Mouse (Mus musculus): ENCODE results near the gene 5430419D17Rik. TPM values are rescaled to one million over a fixed set of nuclear protein-coding genes. Genes with fewer than 3 reads are reported as not detected.
A peak's percentile ranks its signal among the peaks of the same experiment; 100 is the strongest.

5430419D17Rik gene
- polyA plus RNA-seq, 1 experiment from 2014 or later: 0.01 TPM

GRCm38 (mm10) chr7:131331688-131332087 is 157.5 kb downstream of the 5430419D17Rik start:
- H3K27ac ChIP-seq (ENCODE audit: low read length): no peak overlapping the region
- no peak for ATAC-seq (ENCODE audit: low read depth)
- no peak overlapping the region for H3K4me2 ChIP-seq (ENCODE audit: low read depth, low read length)
- H3K4me1 ChIP-seq (replicated peaks; ENCODE audit: control insufficient read depth, insufficient read depth, low read length): no peaks in the 10 kb centered on the region
- H3K36me3 ChIP-seq (ENCODE audit: control insufficient read depth, insufficient read depth, low read length): no peaks in the 10 kb centered on the region
- no peak overlapping the region for H3K4me3 ChIP-seq (ENCODE audit: low read length)
- no peaks in the 10 kb centered on the region for H3K9me3 ChIP-seq (ENCODE audit: control insufficient read depth, low read length)
- H3K27me3 ChIP-seq (ENCODE audit: control insufficient read depth, insufficient read depth, low read depth, low read length): no peaks in the 10 kb centered on the region
- H3K9ac ChIP-seq (ENCODE audit: low read length): no peak overlapping the region
- WGBS: 54% methylated on average over 2 of the region's 2 CpGs

DNA sequence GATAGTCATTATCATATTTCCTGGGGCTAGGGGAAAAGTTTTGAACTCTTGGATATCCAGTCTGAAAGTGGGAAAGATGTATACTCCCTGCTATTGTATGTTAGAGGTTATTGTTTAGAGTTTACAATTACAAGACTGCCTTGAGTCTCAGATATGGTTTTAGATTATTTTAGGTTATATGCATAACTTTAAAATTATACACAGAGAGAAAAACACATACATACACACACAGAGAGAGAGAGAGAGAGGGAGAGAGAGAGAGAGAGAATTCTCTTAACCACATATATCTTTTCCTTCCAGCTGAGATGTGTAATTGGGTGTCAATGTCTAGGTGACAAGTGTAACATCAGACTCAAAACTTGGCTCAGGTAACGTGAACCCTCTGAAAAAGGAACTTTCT is 159.4 kb downstream of the 5430419D17Rik start, which contains the start of gene Fam24a:
Fam24a (plus strand) TSS at position 301 of the 400 bp plus-strand sequence.
- no peaks in the 10 kb centered on the region for H3K36me3 ChIP-seq (ENCODE audit: control insufficient read depth, insufficient read depth, low read length)
- no peak for ATAC-seq (ENCODE audit: low read depth)
- no peaks in the 10 kb centered on the region for H3K9me3 ChIP-seq (ENCODE audit: control insufficient read depth, low read length)
- no peak within 1 kb of the TSS for H3K4me3 ChIP-seq (ENCODE audit: low read length)
- peaks cover 7% of the 10 kb centered on the region; the same call in 1 of the 2 replicates for H3K4me1 ChIP-seq (replicated peaks; ENCODE audit: control insufficient read depth, insufficient read depth, low read length)
- H3K27me3 ChIP-seq (ENCODE audit: control insufficient read depth, insufficient read depth, low read depth, low read length): no peaks in the 10 kb centered on the region
- H3K4me2 ChIP-seq (ENCODE audit: low read depth, low read length): no peak within 1 kb of the TSS
- no peak within 1 kb of the TSS for H3K27ac ChIP-seq (ENCODE audit: low read length)
- WGBS: 31% methylated on average over 1 of the region's 1 CpGs
- no peak within 1 kb of the TSS for H3K9ac ChIP-seq (ENCODE audit: low read length)

DNA sequence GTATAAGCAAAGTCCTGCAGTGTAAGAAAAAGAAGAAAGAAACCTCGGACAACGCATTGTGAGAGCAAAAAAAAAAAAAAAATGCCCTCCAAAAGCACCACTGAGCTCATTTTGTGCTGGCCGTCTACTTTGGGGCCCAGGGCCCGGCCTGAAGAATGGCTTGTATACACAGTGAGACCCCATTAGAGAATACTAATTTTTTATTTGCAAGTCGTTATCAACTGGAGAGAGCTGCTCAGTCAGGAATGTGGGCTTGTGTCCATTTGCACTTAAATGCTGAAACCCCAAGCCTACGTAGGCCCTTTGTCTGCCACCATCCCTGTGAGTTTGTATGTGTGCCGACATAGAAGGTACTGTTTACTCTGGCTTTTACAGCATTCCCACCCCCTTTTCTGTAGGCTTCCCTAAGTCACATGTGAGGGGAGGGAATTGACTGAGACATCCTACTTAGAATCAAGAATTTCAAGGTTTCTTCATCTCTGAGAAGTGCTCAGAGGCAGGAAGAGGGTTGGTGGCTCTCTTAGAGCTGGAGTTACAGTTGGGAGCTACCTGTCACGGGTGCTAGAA is 163.4 kb downstream of the 5430419D17Rik start:
- ATAC-seq (ENCODE audit: low read depth): peak; percentile 56; the same call in 1 of the 2 replicates
- WGBS: 18% methylated on average over 8 of the region's 8 CpGs
- H3K9me3 ChIP-seq (ENCODE audit: control insufficient read depth, low read length): no peaks in the 10 kb centered on the region

GRCm38 (mm10) chr7:131345856-131346541 is 171.8 kb downstream of the 5430419D17Rik start:
- H3K4me1 ChIP-seq (replicated peaks; ENCODE audit: control insufficient read depth, insufficient read depth, low read length): no peaks in the 10 kb centered on the region
- no peaks in the 10 kb centered on the region for H3K27me3 ChIP-seq (ENCODE audit: control insufficient read depth, insufficient read depth, low read depth, low read length)
- 85% methylated on average over 7 of the region's 7 CpGs for WGBS
- peaks cover 31% of the 10 kb centered on the region for H3K36me3 ChIP-seq (ENCODE audit: control insufficient read depth, insufficient read depth, low read length)
- ATAC-seq (ENCODE audit: low read depth): no peak
- H3K4me3 ChIP-seq (ENCODE audit: low read length): no peak overlapping the region
- H3K4me2 ChIP-seq (ENCODE audit: low read depth, low read length): no peak overlapping the region
- no peak overlapping the region for H3K9ac ChIP-seq (ENCODE audit: low read length)
- H3K27ac ChIP-seq (ENCODE audit: low read length): no peak overlapping the region
- H3K9me3 ChIP-seq (ENCODE audit: control insufficient read depth, low read length): no peaks in the 10 kb centered on the region

More for the DNA sequence above, 163.4 kb downstream of the 5430419D17Rik start:
- no peak overlapping the region for H3K9ac ChIP-seq (ENCODE audit: low read length)
- H3K27me3 ChIP-seq (ENCODE audit: control insufficient read depth, insufficient read depth, low read depth, low read length): no peaks in the 10 kb centered on the region
- H3K36me3 ChIP-seq (ENCODE audit: control insufficient read depth, insufficient read depth, low read length): peaks cover 9% of the 10 kb centered on the region; the same call in 1 of the 2 replicates
- peaks cover 7% of the 10 kb centered on the region; the same call in 1 of the 2 replicates for H3K4me1 ChIP-seq (replicated peaks; ENCODE audit: control insufficient read depth, insufficient read depth, low read length)
- H3K4me3 ChIP-seq (ENCODE audit: low read length): no peak overlapping the region
- no peak overlapping the region for H3K4me2 ChIP-seq (ENCODE audit: low read depth, low read length)
- H3K27ac ChIP-seq (ENCODE audit: low read length): peak overlapping the region; percentile 63

Other genes starting within 250 kb of the 5430419D17Rik start
- 71.6 and 75.7 TPM in 2 replicates for gene Htra1, start 238.3 kb upstream of the 5430419D17Rik start, polyA plus RNA-seq (2015; fragmentation: Nextera tagmentation; extraction: Ambion mirVana)
- 0.04 TPM in 1 of 2 replicates, not detected in the other for gene Dmbt1, start 142.3 kb upstream of the 5430419D17Rik start, polyA plus RNA-seq (2015; fragmentation: Nextera tagmentation; extraction: Ambion mirVana)
- not detected in 2 replicates for gene 4933402N03Rik, start 28.1 kb upstream of the 5430419D17Rik start, polyA plus RNA-seq (2015; fragmentation: Nextera tagmentation; extraction: Ambion mirVana)
- not detected in 2 replicates for gene Cuzd1, start 147.9 kb downstream of the 5430419D17Rik start, polyA plus RNA-seq (2015; fragmentation: Nextera tagmentation; extraction: Ambion mirVana)
- gene Fam24b, start 155.1 kb downstream of the 5430419D17Rik start, polyA plus RNA-seq (2015; fragmentation: Nextera tagmentation; extraction: Ambion mirVana): 0.35 TPM in 1 of 2 replicates, not detected in the other
- gene Fam24a, start 159.5 kb downstream of the 5430419D17Rik start, polyA plus RNA-seq (2015; fragmentation: Nextera tagmentation; extraction: Ambion mirVana): not detected in 2 replicates
- 19.6 and 21.3 TPM in 2 replicates for gene 2310057M21Rik, start 188.4 kb downstream of the 5430419D17Rik start, polyA plus RNA-seq (2015; fragmentation: Nextera tagmentation; extraction: Ambion mirVana)
- gene Pstk, start 196.7 kb downstream of the 5430419D17Rik start, polyA plus RNA-seq (2015; fragmentation: Nextera tagmentation; extraction: Ambion mirVana): 57.8 and 61.4 TPM in 2 replicates
- 13.5 and 16.9 TPM in 2 replicates for gene Ikzf5, start 236.1 kb downstream of the 5430419D17Rik start, polyA plus RNA-seq (2015; fragmentation: Nextera tagmentation; extraction: Ambion mirVana)
- 198 and 207 TPM in 2 replicates for gene Acadsb, start 236.2 kb downstream of the 5430419D17Rik start, polyA plus RNA-seq (2015; fragmentation: Nextera tagmentation; extraction: Ambion mirVana)

All from lung, embryonic 16.5 days (tissue).